Mouse (Mus musculus): ENCODE measurements at regions not wholly inside any gene's neighbourhood (a gene's known extent, or its start where the extent isn't known, plus 50 kb on each side); places are given as distances from the start of the nearest gene placed in this dataset.

DNA sequence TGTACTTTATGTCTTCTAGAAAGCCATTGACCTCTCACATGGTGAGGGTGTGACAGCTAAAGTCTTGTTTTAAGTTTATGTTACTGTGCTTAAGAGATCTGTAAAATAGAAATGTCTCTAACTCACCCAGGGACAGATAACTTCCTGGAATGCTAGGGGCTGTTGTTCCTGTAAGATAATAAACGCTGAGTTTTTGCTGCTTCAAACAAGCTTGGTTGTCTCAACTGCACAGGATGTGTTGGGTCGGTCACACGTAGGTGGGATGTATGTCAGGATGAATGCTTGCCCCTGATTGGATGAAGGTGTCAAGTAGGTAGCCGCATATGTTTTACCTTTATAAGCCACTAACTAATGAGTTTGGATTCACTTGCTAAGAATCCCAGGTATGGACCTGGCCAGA is 63.8 kb upstream of the Eif4g2 start:
- no peak for TF ChIP-seq EP300 (IDR thresholded peaks at IDR 0.05; ENCODE audit: low read depth)
- TF ChIP-seq CTCF (IDR thresholded peaks at IDR 0.05; ENCODE audit: low read depth) = no peak

Data from liver, embryonic 14.5 days (tissue).